Mouse (Mus musculus) megakaryocyte progenitor cell, adult 5-6 weeks (primary cell): ENCODE results near the gene Iscu. TPM values are rescaled to one million over a fixed set of nuclear protein-coding genes. Genes with fewer than 3 reads are reported as not detected.

Source experiments
- ATAC-seq: replicated peaks from 2 replicates; pipeline ENCODE4 v1.8.0; 2016; ENCODE audit warnings: mild to moderate bottlenecking, moderate TSS enrichment, inconsistent platforms; ENCODE audit not compliant: poor library complexity
- total RNA-seq, 2 experiments: library from RNA; stranded (forward) in 1 of 2; stranded (reverse) in 1 of 2; fragments of 157-497, 149-512 nt in 1 of 2; fragments of 200-1000 nt in 1 of 2; gene quantifications; 2 replicates each; pipeline versions ENCODE4 v1.2.3 to v1.2.4; 2015 to 2017

Gene Iscu
- total RNA-seq, 2 experiments from 2014 or later: 98.4 to 108 TPM

GRCm38 (mm10) chr5:113814111-113815040 is 41.8 kb downstream of the Iscu start:
- no peak for ATAC-seq

- no peak for ATAC-seq
These were observed 42.5 kb downstream of the Iscu start for GRCm38 (mm10) chr5:113815041-113815389.

DNA sequence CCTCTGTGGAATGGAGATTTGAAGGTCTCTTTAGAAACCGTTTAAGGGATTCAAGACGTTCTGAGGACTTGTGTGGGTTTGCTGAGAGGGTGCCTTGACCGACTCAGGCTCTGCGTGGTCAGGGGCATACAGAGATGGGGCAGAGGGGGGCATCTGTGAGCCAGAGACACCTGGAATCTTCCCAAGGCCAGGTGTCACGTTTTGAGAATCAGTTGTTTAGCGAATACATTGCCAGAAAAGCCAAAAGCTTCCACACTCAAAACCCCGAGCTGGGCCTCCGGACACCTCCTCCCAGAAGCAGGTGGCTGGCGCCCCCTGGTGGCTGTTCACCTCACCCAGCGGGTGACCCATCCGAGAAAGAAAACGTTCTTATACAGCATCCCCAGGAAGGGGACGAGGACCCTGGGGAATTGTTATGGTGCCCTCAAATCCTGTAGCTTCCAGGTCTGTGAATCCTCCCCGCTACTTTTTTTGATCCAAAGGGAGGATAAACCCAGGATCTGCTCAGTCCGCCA is 43.1 kb downstream of the Iscu start:
- peak; percentile 81 for ATAC-seq

GRCm38 (mm10) chr5:113818572-113818971 is 46.0 kb downstream of the Iscu start:
- no peak for ATAC-seq

DNA sequence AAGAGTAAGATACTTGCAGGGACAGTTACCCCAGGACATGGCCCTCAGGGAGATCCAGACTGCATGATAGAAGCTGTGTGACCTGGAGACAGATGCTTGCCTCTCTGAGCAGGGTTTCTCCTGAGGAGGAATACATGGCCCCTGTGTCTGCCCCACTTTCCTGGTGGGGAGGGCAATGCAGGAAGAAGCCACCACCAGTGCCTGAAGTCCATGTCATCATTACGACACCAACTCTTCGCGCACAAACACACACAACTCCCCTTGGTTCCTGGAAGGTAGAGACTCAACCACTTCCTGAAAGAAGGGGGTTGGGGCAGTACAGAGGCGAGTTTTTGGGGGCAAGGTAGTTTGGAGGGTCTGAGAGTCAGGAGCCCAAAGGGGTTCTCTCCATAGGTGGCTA is 51.7 kb downstream of the Iscu start:
- peak; percentile 61 for ATAC-seq

- ATAC-seq: no peak
These were observed 53.0 kb downstream of the Iscu start for GRCm38 (mm10) chr5:113825558-113825957.

DNA sequence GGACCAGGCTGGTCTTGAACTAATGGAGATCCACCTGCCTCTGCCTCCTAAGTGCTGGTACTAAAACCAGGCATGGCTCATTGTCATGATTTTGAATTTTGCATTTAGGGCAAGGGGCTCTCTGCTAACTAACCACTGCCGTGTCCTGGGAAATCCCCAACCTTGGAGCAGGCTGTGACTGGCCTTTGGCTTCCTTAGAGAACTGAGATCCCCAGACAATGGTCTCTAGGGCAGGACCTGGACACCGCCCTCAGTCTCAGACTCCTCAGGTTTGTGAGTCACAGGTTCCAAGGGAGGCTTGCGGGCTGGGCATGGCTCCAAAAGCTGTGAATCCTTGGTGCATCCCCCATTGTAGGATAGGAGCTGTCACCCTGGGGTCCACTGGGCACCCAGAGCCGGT is 54.1 kb downstream of the Iscu start:
- ATAC-seq: no peak

Other genes with a start within 250 kb of the Iscu start
- 0.85 and 0.94 TPM in 2 replicates for gene Cmklr1, start 122.3 kb upstream of the Iscu start, total RNA-seq (2015)
- not detected in 2 replicates for gene Cmklr1, start 122.3 kb upstream of the Iscu start, total RNA-seq (2017)
- gene 1700069L16Rik, start 48.0 kb upstream of the Iscu start, total RNA-seq (2015): not detected in 2 replicates
- not detected in 2 replicates for gene 1700069L16Rik, start 48.0 kb upstream of the Iscu start, total RNA-seq (2017)
- 2.5 and 3.1 TPM in 2 replicates for gene Ficd, start 36.9 kb upstream of the Iscu start, total RNA-seq (2015)
- 1.5 and 2.6 TPM in 2 replicates for gene Ficd, start 36.9 kb upstream of the Iscu start, total RNA-seq (2017)
- gene Sart3, start 238 bp upstream of the Iscu start, total RNA-seq (2015): 16.2 and 17.2 TPM in 2 replicates
- gene Sart3, start 238 bp upstream of the Iscu start, total RNA-seq (2017): 26.0 and 37.7 TPM in 2 replicates
- 6.5 and 7.2 TPM in 2 replicates for gene Tmem119, start 27.8 kb downstream of the Iscu start, total RNA-seq (2015)
- gene Tmem119, start 27.8 kb downstream of the Iscu start, total RNA-seq (2017): 5.6 and 8.2 TPM in 2 replicates
- gene Selplg, start 59.9 kb downstream of the Iscu start, total RNA-seq (2015): 244 and 245 TPM in 2 replicates
- gene Selplg, start 59.9 kb downstream of the Iscu start, total RNA-seq (2017): 82.0 and 99.0 TPM in 2 replicates
- 59.7 and 63.9 TPM in 2 replicates for gene Coro1c, start 136.0 kb downstream of the Iscu start, total RNA-seq (2015)
- 81.8 and 83.9 TPM in 2 replicates for gene Coro1c, start 136.0 kb downstream of the Iscu start, total RNA-seq (2017)
- 4.5 and 5.0 TPM in 2 replicates for gene Ssh1, start 221.1 kb downstream of the Iscu start, total RNA-seq (2015)
- gene Ssh1, start 221.1 kb downstream of the Iscu start, total RNA-seq (2017): 3.3 and 4.2 TPM in 2 replicates
- gene Dao, start 231.0 kb downstream of the Iscu start, total RNA-seq (2015): not detected in 2 replicates
- not detected in 2 replicates for gene Dao, start 231.0 kb downstream of the Iscu start, total RNA-seq (2017)